Mouse (Mus musculus) common myeloid progenitor, adult 5-6 weeks (primary cell): ENCODE data around the gene Nrf1. TPM values are rescaled to one million over a fixed set of nuclear protein-coding genes. Genes with fewer than 3 reads are reported as not detected.

Source experiments
- ATAC-seq: replicated peaks from 2 replicates; pipeline ENCODE4 v1.8.0; 2016; ENCODE audit warnings: low read depth, mild to moderate bottlenecking, moderate TSS enrichment, inconsistent platforms; ENCODE audit not compliant: poor library complexity, severe bottlenecking
- total RNA-seq: library from RNA; stranded (forward); fragments of 200-1000, 187-1606 nt; gene quantifications from 2 replicates; pipeline ENCODE4 v1.2.3, GENCODE M21; 2017

Nrf1 gene
- 60.9 and 61.9 TPM in 2 replicates for total RNA-seq

DNA sequence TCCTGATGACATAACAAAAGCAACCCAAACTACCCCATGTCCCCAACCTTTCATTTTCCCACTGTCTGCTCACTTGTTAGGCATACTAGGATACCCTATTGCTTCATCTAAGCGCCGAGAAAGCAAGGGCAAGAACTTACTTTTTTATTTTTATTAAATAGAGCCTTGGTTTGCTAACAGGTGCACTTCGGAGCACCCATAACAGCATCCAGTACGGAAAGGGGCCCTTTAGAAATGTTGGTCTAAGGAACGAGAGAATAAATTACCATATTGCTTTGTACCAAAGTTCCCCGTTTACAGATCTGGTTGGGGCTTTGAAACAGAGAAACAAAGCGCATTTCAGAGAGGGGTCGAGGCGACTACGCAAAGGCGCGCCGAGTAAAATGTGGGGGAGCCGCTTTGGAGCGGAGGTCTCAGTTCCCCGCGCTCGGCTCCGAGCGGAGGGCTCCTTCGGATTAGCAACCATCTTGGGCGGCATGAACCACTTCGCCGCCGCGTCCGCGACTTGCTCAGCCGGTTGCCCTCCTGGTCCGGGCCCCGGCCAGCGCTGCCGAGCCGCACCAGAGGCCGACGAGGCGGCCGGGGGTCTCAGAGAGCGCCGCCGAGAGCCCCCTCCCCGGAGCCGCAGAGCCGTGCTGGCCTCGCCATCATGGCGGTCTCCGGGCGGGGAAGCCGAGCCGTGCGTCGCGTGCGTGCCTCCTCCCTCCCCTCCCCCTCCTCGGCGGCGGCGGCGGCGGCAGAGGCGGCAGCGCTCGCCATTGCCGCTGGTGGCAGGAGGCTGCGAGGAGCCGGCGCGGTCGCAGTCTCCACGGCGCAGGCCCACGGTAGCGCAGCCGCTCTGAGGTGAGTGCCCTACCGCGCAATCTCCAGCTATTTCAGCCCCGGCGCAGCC is at the start of gene Nrf1:
Gene Nrf1, plus strand, starts transcription at position 718 of the 892 bp plus-strand sequence.
- ATAC-seq = peak; percentile 80

DNA sequence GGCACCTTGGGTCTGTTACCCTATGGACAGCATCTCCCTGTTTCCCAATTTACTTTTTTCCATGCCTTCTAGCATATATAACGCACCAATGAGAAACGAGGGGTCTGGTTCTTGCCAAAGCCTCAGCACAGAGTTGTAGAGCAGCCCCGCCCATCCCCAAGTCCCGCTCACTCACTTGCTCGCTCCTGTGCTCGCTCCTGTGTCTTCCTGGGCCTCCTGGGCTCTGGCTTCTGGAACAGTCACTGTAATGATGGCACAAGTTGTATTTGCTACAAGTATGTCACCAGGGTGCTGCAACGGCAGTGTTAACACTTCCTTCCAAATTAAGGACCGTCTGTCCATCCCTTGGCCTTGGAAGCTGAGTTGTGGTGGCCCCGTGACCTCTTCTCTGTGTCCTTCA is 49.6 kb upstream of the Nrf1 start:
- ATAC-seq = no peak

DNA sequence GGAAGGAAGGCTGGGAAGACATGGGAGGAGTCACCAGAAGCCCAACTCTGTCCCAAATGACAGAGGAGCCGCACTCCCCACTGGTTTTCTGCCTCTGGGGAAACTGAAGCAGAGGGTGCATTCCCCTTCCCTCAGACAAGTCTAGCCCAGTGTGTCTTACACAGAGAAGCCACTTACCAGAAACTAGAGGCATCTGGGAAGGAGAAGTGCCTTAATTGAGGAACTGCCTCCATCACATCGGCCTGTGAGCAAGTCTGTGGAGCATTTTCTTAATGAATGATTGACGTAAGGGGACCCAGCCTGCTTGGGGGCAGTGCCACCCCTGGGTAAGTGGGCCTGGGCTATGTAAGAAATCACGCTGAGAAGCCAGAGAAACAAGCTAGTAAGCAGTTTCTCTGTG is 49.0 kb upstream of the Nrf1 start:
- peak; percentile 63 for ATAC-seq

DNA sequence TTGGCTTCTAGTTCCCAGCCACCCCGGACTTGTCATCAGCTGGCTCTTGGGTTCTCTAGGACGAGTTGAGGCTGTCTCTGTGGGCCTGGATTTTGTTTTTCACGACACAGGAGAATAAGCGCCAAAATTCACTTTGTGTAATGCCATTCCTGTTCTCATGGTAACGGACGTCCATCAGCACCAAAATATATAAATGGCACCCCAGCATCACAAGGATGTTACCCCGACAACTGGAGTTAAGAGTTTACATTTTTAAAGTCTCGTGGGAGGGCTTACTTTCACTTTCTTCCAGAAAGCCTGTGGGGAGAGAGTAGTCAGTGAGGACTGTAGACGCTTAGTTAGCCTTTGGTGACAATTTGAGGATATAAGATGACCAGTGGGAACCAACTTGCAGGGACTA is 45.2 kb upstream of the Nrf1 start:
- ATAC-seq = no peak

DNA sequence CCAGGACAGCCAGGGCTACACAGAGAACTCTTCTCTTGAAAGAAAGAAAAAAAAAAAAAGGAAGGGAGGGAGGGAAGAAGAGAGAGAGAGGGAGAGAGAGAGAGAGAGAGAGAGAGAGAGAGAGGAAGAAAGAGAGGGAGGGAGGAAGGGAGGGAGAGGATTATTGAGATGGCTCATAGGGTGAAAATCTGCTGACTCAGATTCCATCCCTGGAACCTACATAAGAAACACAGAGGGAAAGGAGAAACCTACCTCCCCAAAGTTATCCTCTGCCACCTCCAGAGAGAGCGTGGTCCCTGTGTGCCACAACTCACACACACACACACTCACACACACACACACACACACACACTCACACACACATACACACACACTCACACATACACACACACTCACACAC is 41.9 kb upstream of the Nrf1 start:
- no peak for ATAC-seq

DNA sequence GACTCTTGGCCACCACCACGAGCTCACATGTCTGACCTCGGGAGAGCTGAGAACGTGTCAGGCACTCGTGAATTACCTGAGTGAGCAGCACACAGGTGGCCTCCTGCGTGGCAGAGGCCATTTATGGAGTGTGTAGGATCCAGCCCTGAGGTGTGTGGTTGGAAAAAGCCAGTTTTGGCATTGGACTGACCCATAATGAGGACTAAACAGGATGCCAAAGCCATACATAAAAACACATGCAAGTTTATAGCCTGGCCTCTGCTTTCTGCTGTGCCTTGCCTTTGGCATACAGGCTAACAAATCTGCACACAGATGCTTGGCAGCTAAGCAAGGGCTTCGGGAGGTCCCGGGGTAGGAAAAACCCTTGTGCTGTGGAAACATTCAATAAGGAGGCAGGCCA is 38.6 kb upstream of the Nrf1 start:
- ATAC-seq = no peak

DNA sequence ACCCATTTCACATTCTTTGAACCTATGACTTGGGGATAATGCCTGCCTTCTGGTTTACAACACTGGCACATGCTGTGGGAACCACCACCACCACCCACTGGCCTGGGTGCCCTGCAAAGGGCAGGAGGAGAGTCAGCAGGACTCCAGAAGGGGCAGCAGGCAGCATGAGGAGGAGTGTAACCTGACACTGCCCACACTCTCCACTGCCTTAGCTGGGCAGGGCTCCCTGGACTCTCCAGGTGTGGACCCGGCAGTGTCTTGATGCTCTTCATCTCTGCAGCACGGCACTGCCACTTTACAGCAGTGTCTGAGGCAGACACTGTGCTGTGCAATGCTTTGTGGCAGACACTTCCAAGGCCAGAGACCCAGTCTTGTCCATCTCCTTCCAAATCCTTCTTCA is 34.3 kb upstream of the Nrf1 start:
- 0 out of 2 replicates have a peak, but pooled peaks have one; percentile 15 for ATAC-seq

DNA sequence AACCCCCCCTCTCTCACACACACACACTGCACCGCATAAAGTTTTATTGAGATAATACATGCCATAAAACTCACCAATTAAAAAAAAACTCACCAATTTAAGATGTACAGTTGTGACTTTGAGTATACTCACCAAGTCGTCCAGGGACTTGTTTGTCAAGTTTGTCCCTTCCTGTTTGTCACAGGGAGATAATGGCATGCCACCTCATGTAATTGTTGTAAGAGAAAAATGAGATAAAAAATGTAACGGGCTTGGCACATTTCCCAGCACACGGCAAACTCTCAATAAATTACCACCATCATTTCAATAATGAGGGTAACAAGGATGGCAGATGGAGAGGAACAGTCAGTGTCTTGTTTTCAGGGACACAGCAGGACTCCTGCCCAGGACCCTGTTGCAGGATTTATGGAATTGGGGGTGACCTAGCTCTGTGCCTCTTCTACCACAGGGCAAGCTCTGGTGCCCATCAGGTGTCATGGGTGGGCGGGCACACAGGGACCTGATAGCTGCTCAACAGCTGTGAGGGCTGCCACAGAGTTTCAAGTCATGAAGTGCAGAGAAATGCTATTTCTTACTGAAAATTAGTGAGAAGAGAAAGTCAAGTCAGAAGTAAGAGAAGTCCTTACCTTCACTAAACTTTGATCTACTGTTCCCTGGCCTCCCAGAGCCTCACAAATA is 33.5 kb upstream of the Nrf1 start:
- peak; percentile 58; the same call in 1 of the 2 replicates for ATAC-seq

DNA sequence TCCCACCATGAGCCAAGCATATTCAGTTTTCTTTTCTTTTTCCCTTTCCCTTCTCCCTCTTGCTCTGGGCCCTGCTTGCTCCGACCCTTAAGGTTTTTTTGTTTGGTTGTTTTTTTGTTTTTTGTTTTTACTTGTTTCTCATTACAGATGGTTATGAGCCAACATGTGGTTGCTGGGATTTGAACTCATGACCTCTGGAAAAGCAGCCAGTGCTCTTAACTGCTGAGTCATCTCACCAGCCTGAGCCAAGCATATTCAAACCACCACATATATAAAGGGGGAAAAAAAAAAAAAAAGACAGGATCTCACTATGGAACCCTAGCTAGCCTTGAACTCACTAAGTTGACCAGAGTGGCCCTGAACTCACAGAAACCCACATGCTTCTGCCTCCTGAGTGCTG is 26.5 kb upstream of the Nrf1 start:
- ATAC-seq = no peak

DNA sequence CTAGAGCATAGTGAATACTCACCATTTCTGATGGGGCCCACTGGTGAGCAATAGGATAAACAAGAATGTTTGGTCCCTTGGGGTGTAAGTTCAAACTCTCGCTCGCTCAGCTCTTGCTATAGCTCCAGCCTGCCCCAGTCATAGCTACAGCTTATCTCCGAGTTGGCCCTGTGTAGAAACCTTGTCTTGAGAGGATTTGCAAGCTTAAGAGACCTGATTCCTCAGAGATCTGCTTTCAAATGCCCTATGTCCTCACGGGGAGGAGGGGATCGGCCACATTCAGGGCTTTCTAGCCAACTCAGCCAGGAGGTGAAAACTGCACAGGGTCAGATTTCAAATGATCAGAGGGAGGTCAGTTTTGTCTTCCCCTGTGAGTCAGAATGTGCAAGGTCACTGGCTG is 26.1 kb upstream of the Nrf1 start:
- no peak for ATAC-seq

DNA sequence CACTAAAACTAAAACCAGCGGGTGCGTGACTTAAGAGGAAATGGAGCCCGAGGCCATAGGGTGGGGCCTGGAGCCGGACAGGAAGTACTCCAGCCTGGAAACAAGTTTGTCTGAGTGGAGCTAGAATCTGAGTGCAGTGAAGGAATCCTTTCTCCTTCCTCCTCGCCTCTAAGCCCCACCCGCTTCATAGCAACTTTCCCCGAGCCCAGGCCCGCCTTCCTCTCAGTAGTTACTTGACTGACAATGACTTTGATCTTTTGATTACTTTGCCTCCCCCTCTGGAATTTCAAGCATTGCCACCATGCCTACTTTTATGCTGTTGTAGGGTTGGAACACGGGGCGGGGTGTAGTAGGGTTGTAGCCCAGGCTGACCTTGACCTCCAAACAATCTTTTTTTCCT is 21.0 kb upstream of the Nrf1 start:
- ATAC-seq = no peak

DNA sequence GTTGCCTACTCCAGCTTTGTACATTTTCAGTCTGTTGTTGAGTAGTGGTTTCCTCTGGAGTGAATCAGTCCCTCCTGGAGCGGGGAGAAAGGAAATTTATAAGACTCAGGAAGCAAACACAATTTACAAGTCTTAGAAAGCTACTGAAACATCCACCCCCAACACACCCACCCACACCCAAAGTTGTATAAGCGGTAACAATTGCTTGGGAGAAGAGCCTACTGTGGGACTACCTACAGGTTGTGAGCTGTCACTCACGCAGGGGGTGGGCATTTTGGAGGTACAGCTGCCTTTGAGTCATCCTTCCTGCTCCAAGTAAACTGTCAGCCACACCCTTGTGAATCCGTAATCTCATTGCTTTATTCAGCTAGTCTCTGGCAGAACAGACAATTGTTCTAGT is 19.4 kb upstream of the Nrf1 start:
- no peak for ATAC-seq

DNA sequence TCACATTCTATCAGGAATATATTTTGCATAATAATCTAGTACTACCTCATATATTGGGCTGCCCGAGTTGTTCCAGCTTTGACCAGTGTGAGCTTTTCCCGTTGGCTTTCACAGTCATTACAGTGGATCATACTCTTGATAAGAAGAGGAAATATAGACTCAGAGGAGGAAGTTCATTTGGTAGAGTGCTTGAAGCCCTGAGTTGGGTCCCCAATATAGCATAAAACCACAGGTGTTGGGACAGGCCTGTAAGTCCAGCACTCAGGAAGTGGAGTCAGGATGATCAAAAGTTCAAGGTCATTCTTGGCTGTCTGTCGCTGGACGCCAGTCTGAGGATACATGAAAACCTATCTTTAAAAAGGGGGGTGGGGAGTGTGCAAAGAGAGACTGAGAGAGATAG is 12.7 kb upstream of the Nrf1 start:
- peak; percentile 85 for ATAC-seq

DNA sequence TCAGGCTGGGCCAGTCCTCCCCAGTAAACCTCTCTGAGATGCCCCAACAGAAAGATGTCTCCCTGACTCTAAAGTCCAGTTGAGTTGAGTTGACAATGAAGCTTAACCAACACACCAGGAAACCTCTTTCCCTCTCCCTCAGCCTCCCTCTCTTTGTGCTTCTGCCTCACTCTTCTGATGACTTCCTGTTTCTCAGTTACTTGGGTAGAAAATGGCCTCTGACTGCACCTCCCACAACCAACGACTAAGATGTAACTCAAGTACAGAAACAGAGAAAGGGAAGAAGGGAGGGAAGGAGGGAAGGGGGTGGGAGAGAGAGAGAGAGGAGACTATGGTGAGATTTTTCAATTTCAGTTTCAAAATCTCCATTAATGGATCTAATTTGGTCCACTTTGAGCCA is 6.3 kb upstream of the Nrf1 start:
- peak; percentile 31; the same call in 1 of the 2 replicates for ATAC-seq

DNA sequence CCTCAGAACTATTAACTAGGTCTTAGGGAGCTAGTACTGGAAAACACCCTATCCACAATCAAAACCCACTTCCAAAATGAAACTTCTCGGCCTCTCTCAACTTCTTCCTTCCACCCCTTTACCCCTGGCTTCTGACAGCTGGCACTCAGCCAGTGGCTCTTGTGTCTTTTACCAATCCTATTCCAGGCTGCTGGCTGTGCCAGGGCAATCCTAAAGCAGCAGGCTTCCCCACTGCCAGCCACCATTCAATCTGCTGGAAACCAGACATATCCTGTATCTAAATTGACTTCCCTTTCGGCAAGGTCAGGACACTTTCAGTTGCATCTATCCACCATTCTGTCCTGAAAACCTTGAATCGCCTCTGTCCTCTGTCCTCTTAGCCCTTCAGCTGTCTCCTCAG is 5.3 kb upstream of the Nrf1 start:
- ATAC-seq = peak; percentile 88

DNA sequence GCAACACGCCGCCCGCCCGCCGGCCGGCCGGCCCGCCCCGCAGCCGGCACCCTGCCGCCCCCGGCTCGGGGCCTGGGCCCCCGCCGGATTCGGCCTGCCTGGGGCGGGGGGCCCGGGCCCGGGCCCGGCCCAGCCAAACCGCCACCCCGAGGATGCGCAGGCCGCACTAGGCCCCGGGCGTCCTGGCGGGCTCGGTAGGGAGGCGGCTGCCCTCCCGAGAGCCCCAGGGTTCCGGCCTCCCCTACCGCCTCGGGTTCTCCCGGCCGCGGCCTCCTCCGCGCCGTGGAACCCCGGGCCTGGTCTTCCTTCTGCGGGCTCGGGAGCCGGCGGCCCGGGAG is 344 bp downstream of the Nrf1 start:
- peak; percentile 14; the same call in 1 of the 2 replicates for ATAC-seq

DNA sequence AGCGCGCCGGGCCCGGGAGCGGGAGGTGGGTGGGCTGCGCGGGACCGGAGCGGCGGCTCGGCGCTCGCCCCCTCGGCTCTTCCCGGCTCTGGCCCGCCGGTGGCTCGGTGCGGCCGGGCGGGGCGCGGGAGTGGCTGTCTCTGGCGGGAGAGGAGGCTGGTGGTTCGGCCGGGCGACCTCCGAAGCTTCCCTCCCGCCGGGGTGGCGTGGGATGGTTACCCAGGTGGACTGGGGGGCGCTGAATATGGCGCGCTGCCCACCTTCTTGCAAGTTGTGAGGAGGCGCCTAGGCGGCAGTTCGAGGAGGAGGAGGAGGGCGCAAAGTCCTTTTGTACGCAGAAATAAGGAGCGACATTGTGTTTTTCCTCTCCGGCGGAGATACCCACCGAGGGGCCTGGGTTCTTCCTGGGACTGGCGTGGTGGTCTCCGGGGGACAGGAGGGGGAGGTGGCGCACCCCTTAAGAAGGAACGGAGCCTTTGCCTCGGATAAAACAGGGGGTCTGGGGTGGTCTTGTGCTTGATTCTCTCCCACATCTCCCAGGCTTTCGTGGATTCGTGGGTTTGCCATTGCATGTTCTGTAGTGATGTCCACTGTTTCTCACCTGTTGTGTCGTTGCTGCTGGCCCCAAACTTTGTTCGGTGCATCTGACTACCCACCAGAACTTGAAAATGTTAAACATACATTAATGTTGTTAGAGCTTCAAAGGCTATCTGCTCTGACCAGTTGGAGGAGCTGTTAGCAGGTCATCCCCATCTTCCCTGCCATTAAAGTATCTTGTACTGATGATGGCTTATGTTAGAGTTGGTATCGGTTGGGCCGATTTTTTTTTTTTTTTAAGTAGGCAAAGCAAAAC is 939 bp downstream of the Nrf1 start:
- ATAC-seq = peak; percentile 20

DNA sequence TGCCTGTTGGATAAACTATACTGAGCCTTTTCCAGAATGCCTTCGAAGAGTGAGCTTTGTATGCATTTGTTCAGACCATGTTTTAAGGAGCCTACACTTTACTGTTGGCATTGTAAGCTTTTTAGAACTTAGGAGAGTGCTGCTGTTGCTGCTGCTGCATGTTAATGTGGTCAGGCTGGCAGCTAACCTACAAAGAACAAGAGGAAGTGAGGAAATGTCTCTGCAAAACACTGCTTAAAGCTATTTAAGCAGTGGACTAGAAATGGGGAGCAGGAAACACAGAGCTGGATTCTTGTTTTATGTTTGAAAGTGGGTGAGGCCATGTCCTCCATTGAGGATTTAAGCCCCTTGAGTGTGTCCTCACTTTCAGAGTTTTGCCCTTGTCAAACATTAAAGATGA is 5.3 kb downstream of the Nrf1 start:
- peak; percentile 38; the same call in 1 of the 2 replicates for ATAC-seq

DNA sequence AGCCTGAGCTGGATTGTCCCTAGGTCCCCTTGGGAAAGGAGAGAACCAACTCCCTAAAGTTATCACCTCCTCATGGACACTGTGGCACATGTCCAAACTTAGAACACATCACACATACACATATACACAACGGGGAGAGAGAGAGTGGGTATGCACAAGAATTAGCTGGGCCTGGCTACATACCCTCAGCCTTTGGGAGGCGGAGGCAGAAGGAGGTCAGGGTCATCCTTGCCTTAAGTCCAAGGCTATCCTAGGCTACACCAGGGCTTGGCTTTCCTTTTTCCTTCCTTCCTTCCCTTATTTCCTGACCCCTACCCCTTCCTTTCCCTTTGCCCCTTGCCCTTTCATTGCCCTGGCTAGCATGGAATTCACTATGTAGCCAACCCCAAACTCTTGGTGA is 14.8 kb downstream of the Nrf1 start:
- no peak for ATAC-seq

DNA sequence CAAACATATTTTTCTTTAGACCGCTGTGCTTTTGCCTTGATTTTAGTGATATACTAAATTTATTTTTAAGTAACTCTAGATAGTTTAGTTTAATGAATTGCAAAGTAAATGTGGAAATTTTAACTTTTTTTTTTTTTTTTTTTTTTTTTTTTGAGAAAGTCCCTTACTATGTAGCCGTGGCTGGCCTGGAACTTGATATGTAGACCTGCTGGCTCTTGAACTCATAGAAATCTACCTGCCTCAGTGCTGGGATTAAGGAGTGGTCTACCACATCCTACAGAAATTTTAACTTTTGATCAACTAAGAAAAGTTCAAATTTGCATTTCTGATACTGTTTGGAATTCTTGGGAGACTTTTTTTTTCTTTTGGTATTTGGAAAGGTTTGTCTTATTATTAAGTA is 17.6 kb downstream of the Nrf1 start:
- ATAC-seq = no peak

DNA sequence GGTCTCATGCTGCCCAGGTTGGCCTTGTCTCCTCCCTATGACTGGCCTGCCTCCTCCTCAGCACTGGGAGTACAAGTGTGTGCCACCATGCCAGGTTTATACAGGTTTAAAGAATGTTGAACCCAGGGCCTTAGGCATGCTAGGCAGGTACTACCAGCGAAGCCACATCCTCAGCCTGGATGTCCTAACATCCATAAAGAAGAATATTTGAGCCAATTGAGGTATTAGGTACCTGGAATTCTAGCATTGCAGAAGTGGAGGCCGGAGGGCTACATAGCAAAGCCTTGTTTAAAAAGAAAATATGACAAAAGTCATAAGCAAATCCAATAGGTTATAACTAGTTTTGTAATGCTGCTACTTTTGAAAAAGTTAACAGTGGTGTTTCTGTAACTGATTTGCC is 19.0 kb downstream of the Nrf1 start:
- no peak for ATAC-seq
